Mouse (Mus musculus) ES-E14 (cell line): ENCODE measurements around the gene Tgfbr3. TPM values are rescaled to one million over a fixed set of nuclear protein-coding genes. Genes with fewer than 3 reads are reported as not detected.

Experiments
- DNase-seq: peaks from one replicate; pipeline ENCODE4 v3.0.0-alpha.2; 2013; ENCODE audit warnings: low read depth, low spot score
- H3K27ac ChIP-seq: 2 replicates; pipeline ENCODE4 v1.5.1; 2012; ENCODE audit warnings: low read depth, mild to moderate bottlenecking, low read length, moderate library complexity, mixed read lengths; ENCODE audit not compliant: poor library complexity, insufficient read depth, severe bottlenecking
- H3K36me3 ChIP-seq: 2 replicates; pipeline ENCODE4 v1.6.1; 2012; ENCODE audit warnings: mild to moderate bottlenecking, low read length, moderate library complexity, mixed read lengths; ENCODE audit not compliant: control insufficient read depth, poor library complexity, insufficient read depth, severe bottlenecking
- H3K4me1 ChIP-seq, 2 experiments: fragments of 150-350 bp in 1 of 2; sonication (generic) in 1 of 2; 2 replicates each; pipeline ENCODE4 v1.6.1; 2012; ENCODE audit warnings: low read length in 2 of 2, mild to moderate bottlenecking in 1 of 2, mixed read lengths in 1 of 2; ENCODE audit not compliant: control insufficient read depth in 2 of 2, insufficient read depth in 2 of 2, poor library complexity in 1 of 2
- H3K4me3 ChIP-seq, 2 experiments: fragments of 150-350 bp in 1 of 2; sonication (generic) in 1 of 2; 2 replicates each; pipeline ENCODE4 v1.5.1; 2012; ENCODE audit warnings: low read length in 2 of 2, low read depth in 1 of 2, mild to moderate bottlenecking in 1 of 2, mixed read lengths in 1 of 2; ENCODE audit not compliant: insufficient read depth in 1 of 2, poor library complexity in 1 of 2, severe bottlenecking in 1 of 2
- H3K9ac ChIP-seq: 2 replicates; pipeline ENCODE4 v1.6.1; 2012; ENCODE audit warnings: low read depth, mild to moderate bottlenecking, low read length, mixed read lengths; ENCODE audit not compliant: poor library complexity, insufficient read depth, severe bottlenecking
- H3K9me3 ChIP-seq: fragments of 150-350 bp; sonication (generic); 2 replicates; pipeline ENCODE4 v1.6.1; 2012; ENCODE audit warnings: low read depth, mild to moderate bottlenecking, low read length; ENCODE audit not compliant: control insufficient read depth, insufficient read depth
- CHD2 ChIP-seq: IDR thresholded peaks from 2 replicates; pipeline ENCODE4 v1.6.1; 2014; ENCODE audit warnings: mild to moderate bottlenecking, low read depth, low read length, inconsistent platforms
- HCFC1 ChIP-seq: IDR thresholded peaks from 2 replicates; pipeline ENCODE4 v1.6.1; 2012; ENCODE audit warnings: low read length, inconsistent platforms, borderline replicate concordance; ENCODE audit not compliant: insufficient read depth
- MAFK ChIP-seq: IDR thresholded peaks from 2 replicates; pipeline ENCODE4 v1.6.1; 2014; ENCODE audit warnings: mild to moderate bottlenecking, low read depth, low read length, inconsistent platforms; ENCODE audit not compliant: insufficient read depth
- ZC3H11A ChIP-seq: IDR thresholded peaks from 2 replicates; pipeline ENCODE4 v1.6.1; 2012; ENCODE audit warnings: low read depth, mild to moderate bottlenecking, inconsistent platforms, low read length, borderline replicate concordance
- ZNF384 ChIP-seq: IDR thresholded peaks from 2 replicates; pipeline ENCODE4 v1.6.1; 2012; ENCODE audit warnings: low read depth, low read length, inconsistent platforms
- in situ Hi-C, 2 experiments: fragments of 600-800 bp; cut with MboI; formaldehyde crosslinking; loops; one replicate each; pipeline ENCODE4 v1.15.1; 2025; ENCODE audit warnings: low sequenced_read_pairs in 2 of 2, inconsistent platforms in 1 of 2; ENCODE audit not compliant: unreplicated experiment in 2 of 2
- total RNA-seq: library from RNA; depleted of rRNA; stranded (reverse); fragments of 300-350 nt; gene quantifications from 2 replicates; pipeline ENCODE4 v1.2.3, GENCODE M21; 2012

The Tgfbr3 gene
- total RNA-seq, 1 experiment: 3.1 TPM

- no peaks in the 10 kb centered on the region for H3K36me3 ChIP-seq
- TF ChIP-seq CHD2 (no peak), MAFK (no peak), ZC3H11A (no peak), HCFC1 (no peak), ZNF384 (no peak)
- in situ Hi-C loops: no loop called here
- no peak overlapping the region for H3K27ac ChIP-seq
- no peak overlapping the region for H3K4me3 ChIP-seq
- no peak overlapping the region for H3K9ac ChIP-seq
- no peaks in the 10 kb centered on the region for H3K4me1 ChIP-seq
- no peak for DNase-seq
- H3K9me3 ChIP-seq: no peaks in the 10 kb centered on the region
Observed at GRCm38 (mm10) chr5:107171861-107172260, 117.6 kb downstream of the Tgfbr3 start.

GRCm38 (mm10) chr5:107169796-107170195, 119.6 kb downstream of the Tgfbr3 start:
- Histone ChIP-seq H3K36me3 (no peaks in the 10 kb centered on the region), H3K9ac (no peak overlapping the region), H3K27ac (no peak overlapping the region), H3K9me3 (no peaks in the 10 kb centered on the region), H3K4me1 (no peaks in the 10 kb centered on the region), H3K4me3 (no peak overlapping the region)
- in situ Hi-C loops: no loop called here
- no peak for DNase-seq
- TF ChIP-seq CHD2: no peak
- no peak for TF ChIP-seq ZNF384
- no peak for TF ChIP-seq ZC3H11A
- no peak for TF ChIP-seq HCFC1
- no peak for TF ChIP-seq MAFK

- Histone ChIP-seq H3K4me3 (no peak overlapping the region), H3K9me3 (no peaks in the 10 kb centered on the region), H3K9ac (no peak overlapping the region), H3K27ac (no peak overlapping the region), H3K4me1 (no peaks in the 10 kb centered on the region), H3K36me3 (no peaks in the 10 kb centered on the region)
- DNase-seq: no peak
- in situ Hi-C loops: no loop called here
- no peak for TF ChIP-seq ZC3H11A
- no peak for TF ChIP-seq MAFK
- TF ChIP-seq CHD2: no peak
- TF ChIP-seq ZNF384: no peak
- TF ChIP-seq HCFC1: no peak
Observed at GRCm38 (mm10) chr5:107167872-107168300, 121.5 kb downstream of the Tgfbr3 start.

- Histone ChIP-seq H3K4me3 (no peak overlapping the region), H3K36me3 (no peaks in the 10 kb centered on the region), H3K9ac (no peak overlapping the region), H3K4me1 (no peaks in the 10 kb centered on the region), H3K9me3 (no peaks in the 10 kb centered on the region), H3K27ac (no peak overlapping the region)
- in situ Hi-C loops: no loop called here
- no peak for DNase-seq
- no peak for TF ChIP-seq HCFC1
- no peak for TF ChIP-seq MAFK
- no peak for TF ChIP-seq CHD2
- TF ChIP-seq ZNF384: no peak
- no peak for TF ChIP-seq ZC3H11A
Observed at GRCm38 (mm10) chr5:107167373-107167772, 122.1 kb downstream of the Tgfbr3 start.

- Histone ChIP-seq H3K9ac (no peak overlapping the region), H3K9me3 (no peaks in the 10 kb centered on the region), H3K4me3 (no peak overlapping the region), H3K27ac (no peak overlapping the region), H3K4me1 (no peaks in the 10 kb centered on the region), H3K36me3 (no peaks in the 10 kb centered on the region)
- TF ChIP-seq ZC3H11A (no peak), ZNF384 (no peak), MAFK (no peak), HCFC1 (no peak), CHD2 (no peak)
- in situ Hi-C loops: no loop called here
- no peak for DNase-seq
Observed at GRCm38 (mm10) chr5:107166659-107167370, 122.6 kb downstream of the Tgfbr3 start.
